Mouse (Mus musculus): ENCODE measurements around the gene Atg101.

The Atg101 gene

GRCm38 (mm10) chr15:101283911-101284750 lies at the start of gene Atg101:
Gene Atg101, plus strand, starts transcription at chr15:101284272.
- DNase-seq (ENCODE audit: low spot score in 2 of 2): peak; percentile 90 to 94

GRCm38 (mm10) chr15:101234611-101235341 lies 49.3 kb upstream of the Atg101 start:
- no peak for DNase-seq (ENCODE audit: low spot score in 2 of 2)

GRCm38 (mm10) chr15:101235342-101235698 lies 48.8 kb upstream of the Atg101 start:
- no peak for DNase-seq (ENCODE audit: low spot score in 2 of 2)

GRCm38 (mm10) chr15:101235728-101236327 lies 48.2 kb upstream of the Atg101 start:
- DNase-seq (ENCODE audit: low spot score in 2 of 2): peak; percentile 72 to 82

GRCm38 (mm10) chr15:101236878-101237277 lies 47.2 kb upstream of the Atg101 start:
- DNase-seq (ENCODE audit: low spot score in 2 of 2): no peak

- DNase-seq (ENCODE audit: low spot score in 2 of 2): peak; percentile 81 to 85
Measured at GRCm38 (mm10) chr15:101238885-101239511, 45.1 kb upstream of the Atg101 start.

DNA sequence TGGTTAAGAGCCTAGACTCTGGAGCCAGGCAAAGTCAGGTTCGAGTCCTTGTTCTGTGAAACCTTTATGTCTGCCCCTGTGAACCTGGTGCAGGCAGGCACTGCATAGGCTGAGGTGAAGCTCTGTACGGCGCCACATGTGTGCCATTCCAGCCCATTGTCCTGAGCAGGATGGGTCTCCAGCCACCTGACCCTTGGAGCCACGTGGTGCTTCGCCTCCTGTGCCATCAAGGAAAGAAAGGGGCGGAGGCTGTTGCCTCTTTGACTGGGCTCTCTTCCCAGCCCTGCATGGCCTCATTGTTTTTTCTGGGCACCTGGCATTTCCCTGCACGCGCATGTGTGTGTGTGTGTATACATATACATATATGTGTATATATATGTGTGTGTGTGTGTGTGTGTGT lies 44.3 kb upstream of the Atg101 start:
- no peak for DNase-seq (ENCODE audit: low spot score in 2 of 2)

DNA sequence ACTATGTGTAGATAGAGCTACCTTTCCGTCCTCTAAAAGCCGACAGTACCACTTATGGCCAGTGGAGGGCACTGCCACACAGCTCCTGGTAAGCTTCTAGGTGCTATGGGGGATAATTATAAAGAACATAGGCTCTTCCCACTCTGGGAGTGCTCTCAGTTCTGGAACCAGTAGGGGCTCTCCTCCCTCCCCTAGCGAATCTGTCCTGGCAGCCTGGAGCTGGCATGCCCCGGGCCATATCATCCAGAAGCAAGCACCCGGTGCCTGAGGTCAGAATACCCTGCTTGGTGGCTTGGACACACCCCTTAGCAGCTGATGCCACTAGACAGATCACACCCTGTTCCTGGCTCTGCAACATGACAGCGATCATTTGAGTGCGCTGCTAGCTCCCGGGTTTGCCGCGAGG lies 43.3 kb upstream of the Atg101 start:
- DNase-seq (ENCODE audit: low spot score in 2 of 2): peak; percentile 89 to 96

GRCm38 (mm10) chr15:101241236-101241635 lies 42.8 kb upstream of the Atg101 start:
- no peak for DNase-seq (ENCODE audit: low spot score in 2 of 2)

- no peak for DNase-seq (ENCODE audit: low spot score in 2 of 2)
Measured at GRCm38 (mm10) chr15:101241853-101242252, 42.2 kb upstream of the Atg101 start.

DNA sequence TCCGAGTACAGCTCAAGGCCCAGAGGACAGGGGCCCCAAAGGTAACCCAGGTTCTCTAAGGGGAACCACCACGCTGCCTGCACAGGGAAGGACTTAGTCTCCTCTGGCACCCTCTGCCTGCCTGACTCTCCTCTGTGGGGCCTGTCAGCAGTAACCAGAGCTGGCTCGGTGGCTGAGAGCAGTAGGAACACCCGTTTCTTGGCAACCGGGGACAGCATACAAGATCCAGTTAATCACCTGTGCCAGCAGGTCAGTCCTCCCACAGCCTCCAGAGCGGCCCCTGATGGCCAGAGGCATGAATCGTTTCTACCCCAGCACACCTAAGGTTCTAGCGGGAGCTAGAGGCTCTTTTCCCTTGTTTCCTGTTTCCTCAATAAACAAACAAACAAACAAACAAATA lies 41.4 kb upstream of the Atg101 start:
- DNase-seq (ENCODE audit: low spot score in 2 of 2): no peak

DNA sequence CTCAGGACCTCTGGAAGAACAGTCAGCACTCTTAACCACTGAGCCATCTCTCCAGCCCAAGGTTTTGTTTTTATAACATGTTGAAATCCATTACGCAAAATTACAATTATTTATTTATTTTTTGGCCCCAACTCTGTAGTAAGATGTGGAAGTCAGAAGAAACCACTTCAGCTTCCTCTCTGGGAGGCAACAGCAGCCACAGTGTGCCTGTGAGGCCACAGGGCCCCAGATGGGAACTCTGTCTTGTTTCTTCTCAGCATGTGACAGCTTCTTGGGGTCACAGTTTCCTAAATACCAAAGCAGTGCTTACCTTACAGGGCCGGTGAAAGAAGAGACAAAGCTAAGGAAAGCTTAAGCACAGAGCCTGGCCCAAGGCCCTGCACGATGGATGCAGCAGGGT lies 40.1 kb upstream of the Atg101 start:
- DNase-seq (ENCODE audit: low spot score in 2 of 2): no peak

GRCm38 (mm10) chr15:101246231-101247154 lies 37.6 kb upstream of the Atg101 start:
- DNase-seq (ENCODE audit: low spot score in 2 of 2): peak; percentile 94 to 97

- no peak for DNase-seq (ENCODE audit: low spot score in 2 of 2)
Measured at GRCm38 (mm10) chr15:101247155-101247498, 36.9 kb upstream of the Atg101 start.

GRCm38 (mm10) chr15:101248029-101248710 lies 35.9 kb upstream of the Atg101 start:
- no peak for DNase-seq (ENCODE audit: low spot score in 2 of 2)

- no peak for DNase-seq (ENCODE audit: low spot score in 2 of 2)
Measured at GRCm38 (mm10) chr15:101250220-101250800, 33.8 kb upstream of the Atg101 start.

GRCm38 (mm10) chr15:101251930-101252329 lies 32.1 kb upstream of the Atg101 start:
- no peak for DNase-seq (ENCODE audit: low spot score in 2 of 2)

GRCm38 (mm10) chr15:101252614-101253013 lies 31.5 kb upstream of the Atg101 start:
- no peak for DNase-seq (ENCODE audit: low spot score in 2 of 2)

- DNase-seq (ENCODE audit: low spot score in 2 of 2): no peak
Measured at GRCm38 (mm10) chr15:101253563-101253885, 30.5 kb upstream of the Atg101 start.

Measured in frontal cortex, postnatal 36 days (tissue).